Mouse (Mus musculus) lung, adult 2 months (tissue): Measurements from ENCODE around the gene Usp30.
A peak's percentile ranks its signal among the peaks of the same experiment; 100 is the strongest.

Experiments
- CTCF ChIP-seq: fragments of 200-500 bp; IDR thresholded peaks from 2 replicates; pipeline ENCODE4 v1.5.1; 2011; ENCODE audit warnings: mild to moderate bottlenecking, low read length, control low read depth; ENCODE audit not compliant: insufficient read depth
- POLR2A ChIP-seq: fragments of 200-500 bp; IDR thresholded peaks from 2 replicates; pipeline ENCODE4 v1.6.1; 2011; ENCODE audit warnings: low read depth, mild to moderate bottlenecking, control low read depth, low read length, borderline replicate concordance; ENCODE audit errors: extremely low read depth

DNA sequence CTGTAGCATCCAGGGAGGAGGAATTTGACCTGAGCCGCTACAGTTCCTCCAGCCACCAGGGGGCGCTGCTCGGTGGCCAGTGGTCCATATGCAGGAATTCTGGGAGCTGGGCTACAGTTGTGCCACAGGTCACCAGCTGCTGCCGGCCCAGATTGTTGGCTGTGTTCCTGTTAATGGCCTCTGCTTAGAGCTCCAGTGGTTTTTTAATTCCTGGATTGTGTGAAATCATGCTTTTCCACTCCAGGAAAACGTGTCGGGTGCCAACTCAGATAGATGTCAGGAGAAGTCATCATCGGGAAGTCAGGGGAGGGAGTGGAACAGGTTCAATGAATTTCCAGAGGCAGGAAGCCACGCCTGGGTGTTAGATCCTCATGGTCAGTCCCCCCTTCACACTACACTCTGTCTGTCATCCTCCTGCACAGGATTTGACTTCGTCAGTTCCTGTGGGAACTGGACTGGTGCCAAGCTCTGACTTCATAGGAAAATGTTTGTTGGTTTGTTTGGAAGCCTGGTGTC, 13.0 kb upstream of the Usp30 start:
- TF ChIP-seq CTCF (peak; percentile 73), POLR2A (no peak)
